Mouse (Mus musculus): ENCODE results near the gene Gm10295.
A peak's percentile ranks its signal among the peaks of the same experiment; 100 is the strongest.

The Gm10295 gene

DNA sequence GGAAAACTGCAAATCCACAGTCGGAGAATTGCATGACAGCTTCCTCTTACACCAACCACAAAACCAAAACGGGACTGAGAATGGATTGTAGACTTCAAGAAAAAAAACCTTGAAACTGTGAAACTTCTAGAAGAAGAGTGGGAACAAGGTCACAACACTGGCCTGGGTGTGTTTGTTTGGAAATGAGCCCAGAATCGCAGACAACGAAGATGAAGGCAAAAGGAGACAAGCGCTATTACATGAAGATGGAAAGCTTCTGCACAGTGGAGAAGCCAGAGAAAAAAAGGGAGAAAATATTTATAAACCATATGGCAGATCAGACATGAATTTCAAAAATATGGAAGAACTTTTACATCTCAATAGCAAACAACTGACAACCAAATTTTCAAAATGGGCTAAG, 4.3 kb upstream of the Gm10295 start:
- DNase-seq (ENCODE audit: low read depth): no peak

DNA sequence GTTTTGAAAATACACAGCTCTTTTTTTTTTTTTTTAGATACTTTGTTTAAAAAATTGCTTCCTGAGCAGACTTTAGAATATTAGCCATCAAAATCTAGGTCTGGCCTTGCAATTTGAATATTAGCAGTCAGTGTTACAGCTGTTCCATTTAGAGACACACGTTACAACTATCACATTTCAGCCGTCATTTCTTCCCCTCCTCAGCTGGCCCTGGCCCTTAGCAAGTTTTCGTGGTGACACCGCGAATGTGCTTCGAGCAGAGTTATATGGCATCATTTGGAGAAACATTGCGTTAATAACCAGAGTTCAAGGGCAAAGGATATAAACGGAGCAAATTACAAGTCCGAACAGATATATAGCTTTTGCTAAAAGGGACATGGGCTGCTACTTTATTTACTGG, 2.4 kb downstream of the Gm10295 start:
- no peak for DNase-seq (ENCODE audit: low read depth)

DNA sequence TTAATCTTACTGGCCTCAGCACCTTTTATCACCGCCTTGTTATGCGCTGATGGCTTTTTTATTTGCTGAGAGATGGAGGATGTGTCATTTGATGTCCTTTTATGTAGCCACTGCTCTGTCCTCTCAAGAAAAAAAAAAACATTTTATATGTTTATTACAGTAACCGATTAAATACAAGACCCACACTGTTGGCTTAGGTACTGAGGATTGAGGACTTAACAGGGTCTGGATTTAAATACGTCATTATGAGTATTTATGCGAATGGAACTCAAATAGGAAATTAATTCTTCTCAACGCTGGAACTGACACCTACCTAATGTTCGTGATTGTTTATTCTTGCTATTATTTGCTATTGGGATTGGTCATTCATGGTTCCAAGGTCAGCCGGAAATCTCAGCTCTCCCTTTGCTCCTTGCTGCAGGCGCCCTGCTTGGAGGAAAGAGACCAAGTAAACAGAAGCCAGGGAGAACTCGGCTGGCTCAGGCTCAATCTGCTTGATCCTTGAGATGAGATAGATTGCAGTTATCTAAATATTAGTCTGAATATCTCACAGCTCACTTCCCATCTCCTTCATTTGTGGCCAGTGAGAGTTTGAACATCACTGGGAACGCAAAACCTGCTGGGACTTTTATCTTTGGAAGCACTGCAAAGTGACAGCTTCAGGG, 26.2 kb downstream of the Gm10295 start:
- DNase-seq (ENCODE audit: low read depth): no peak

DNA sequence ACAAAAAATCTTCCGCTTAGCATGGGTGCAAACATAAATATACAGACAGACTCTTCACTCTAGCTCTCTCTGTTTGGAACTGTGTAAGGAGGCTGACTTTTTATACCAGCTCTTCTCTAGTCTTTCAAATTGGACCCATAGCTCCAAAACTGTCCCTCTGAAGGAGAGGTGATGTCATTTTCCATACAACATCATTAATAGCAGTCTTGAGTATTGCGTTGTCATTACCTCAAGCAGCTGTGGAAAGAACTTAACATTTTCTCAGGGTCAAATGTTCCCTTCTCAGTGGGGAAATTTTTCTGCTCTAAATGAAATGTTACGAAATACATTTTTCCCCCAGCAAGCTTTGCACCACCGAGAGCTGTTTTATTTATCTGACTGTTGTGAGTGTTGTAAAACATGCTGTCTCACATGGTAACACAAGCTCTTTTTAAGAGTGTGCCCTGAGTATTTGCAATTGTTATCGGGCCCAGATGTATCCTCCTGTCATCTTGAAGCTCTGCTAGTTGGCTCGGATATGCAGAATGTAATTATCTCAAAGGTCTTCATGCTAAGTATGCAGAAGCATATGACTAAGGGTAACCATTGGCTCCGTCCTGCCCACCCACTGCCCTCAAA, 38.0 kb downstream of the Gm10295 start:
- peak; percentile 29 for DNase-seq (ENCODE audit: low read depth)

DNA sequence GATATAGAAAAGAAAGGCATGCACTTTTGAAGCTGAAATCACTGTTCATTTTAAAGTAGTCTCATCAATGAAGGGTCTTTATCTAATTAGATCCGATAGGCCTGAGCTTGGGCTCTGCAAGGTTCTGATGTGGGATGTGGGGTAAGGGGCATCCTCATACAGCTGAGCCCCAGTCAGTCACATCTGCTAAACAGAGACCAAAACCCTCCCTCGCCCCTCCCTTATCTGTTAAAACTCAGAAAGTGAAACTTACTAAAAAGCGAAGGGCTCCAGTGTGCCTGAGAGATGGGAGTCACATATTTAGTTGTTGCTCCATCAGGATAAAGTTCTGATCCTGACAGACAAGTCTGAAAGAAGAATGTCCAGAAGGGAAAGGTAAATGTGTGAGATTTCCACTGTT, 38.9 kb downstream of the Gm10295 start:
- no peak for DNase-seq (ENCODE audit: low read depth)

DNA sequence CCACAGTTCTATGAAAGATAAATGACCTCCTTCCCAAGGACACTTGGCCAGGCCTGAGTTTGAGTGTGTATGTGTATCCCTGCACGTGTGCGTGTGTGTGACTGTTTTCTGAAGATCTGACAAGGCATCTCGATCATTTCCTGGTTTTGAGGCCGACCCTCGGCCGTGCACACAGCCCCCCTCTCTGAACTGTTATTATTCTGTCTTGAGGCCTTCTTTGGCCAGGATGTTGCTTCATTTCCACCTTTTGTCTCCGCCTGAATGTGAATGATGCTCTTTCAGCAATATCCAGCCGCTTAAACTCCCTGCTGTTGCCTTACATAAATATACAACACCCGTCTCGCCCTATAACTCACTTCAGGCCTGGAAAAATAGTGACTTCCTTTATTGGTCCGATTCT, 39.9 kb downstream of the Gm10295 start:
- no peak for DNase-seq (ENCODE audit: low read depth)

DNA sequence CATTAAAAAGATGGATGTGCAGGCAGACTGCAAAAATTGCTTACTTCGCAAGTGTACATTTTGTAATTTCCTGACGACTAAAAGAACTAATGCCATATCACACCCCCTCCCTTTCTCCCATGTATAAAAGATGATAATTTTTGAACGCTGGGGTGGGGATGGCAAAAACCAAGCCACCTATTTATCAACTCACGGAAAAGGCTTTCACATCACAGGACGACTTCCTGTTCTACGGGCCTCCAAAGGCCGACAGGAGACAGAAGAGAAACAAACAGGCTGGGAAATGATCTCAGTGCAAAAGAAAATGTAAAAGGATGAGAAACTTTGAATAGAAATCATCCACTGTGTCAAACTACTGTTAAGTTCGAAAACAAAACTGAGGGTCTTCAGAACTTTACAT, 43.2 kb downstream of the Gm10295 start:
- DNase-seq (ENCODE audit: low read depth): no peak

DNA sequence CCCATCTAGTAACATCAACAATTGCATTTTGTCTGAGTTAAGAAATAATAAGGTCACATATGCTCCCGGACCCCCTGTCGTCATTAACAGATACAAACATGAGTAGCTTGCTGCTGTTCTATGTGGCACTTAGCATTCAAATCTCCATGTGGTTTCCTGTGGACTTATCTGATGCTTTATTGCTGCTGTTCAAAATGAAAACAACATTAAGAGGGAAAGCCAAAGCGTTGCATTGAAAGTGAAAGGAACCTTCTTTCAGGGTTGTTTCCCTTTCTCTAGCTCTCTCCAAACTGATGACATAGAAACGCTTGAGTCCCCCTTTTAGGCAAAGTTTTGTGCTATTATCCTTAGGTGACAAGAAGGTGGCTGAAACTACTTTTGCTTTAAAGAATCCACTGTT, 48.6 kb downstream of the Gm10295 start:
- DNase-seq (ENCODE audit: low read depth): no peak
